Comparison of ENCODE assay signal across 10 mouse cellular contexts in the genomic region with DNA sequence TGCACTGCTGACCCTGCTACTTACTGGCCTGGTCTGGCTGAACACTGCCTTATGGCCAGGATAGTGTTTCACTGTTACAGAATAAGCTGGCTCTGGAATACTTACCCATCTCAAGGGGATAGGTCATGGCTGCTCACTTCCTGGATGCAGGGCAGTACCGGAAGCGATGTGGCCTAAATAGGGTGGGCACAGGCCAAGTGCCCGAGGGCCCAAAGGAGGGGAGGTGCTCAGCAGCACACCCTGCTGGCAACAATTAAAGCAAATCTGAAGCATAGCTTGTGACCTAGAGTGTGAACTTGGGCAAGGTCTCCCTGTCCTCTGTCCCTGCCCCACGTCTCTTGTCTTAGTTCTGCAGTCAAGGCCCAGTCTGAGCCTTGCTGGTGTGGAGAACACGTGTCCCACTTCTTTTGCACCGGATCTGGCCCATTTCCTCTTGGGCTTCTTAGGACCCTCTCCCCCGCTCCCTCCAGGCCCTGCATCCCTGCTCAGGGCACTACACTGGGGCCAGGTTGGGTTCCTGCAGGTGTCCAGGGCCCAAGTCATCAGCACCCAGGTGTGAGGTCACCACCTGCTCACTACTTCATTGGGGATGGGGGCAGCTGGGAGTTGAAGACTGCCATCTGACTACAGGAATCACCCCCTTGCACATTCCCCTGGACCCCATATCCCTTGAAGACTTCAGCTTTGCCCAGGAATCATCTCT. TPM values are rescaled to one million over a fixed set of nuclear protein-coding genes. Genes with fewer than 3 reads are reported as not detected.
A peak's percentile ranks its signal among the peaks of the same experiment; 100 is the strongest.
DNase-seq lines count a peak whose midpoint lies in the region; ATAC-seq and TF ChIP-seq lines count a peak whose summit lies in the region.
"Had no signal": no experiment of that assay in that cellular context is flagged by ENCODE, and none has a peak within 500 bp of the region (broad histone marks: within the 10 kb centered on the region; RNA-seq: fewer than 3 reads in every experiment).

No protein-coding gene starts in this region.

- 45% methylated on average over 7 of the region's 7 CpGs for WGBS in heart, postnatal 0 days
- 45% methylated on average over 7 of the region's 7 CpGs for WGBS in embryonic facial prominence, embryonic 11.5 days

- no peak for ATAC-seq in heart, postnatal 0 days (ENCODE audit: insufficient read depth, low read depth)
- ATAC-seq in embryonic facial prominence, embryonic 11.5 days (replicated peaks; ENCODE audit: insufficient number of reproducible peaks, low FRiP score, low TSS enrichment, low read depth): no peak

- no peaks in the 10 kb centered on the region for H3K27me3 ChIP-seq in heart, postnatal 0 days (ENCODE audit: control insufficient read depth, insufficient read depth, low read length)
- H3K27me3 ChIP-seq in embryonic facial prominence, embryonic 11.5 days (ENCODE audit: control insufficient read depth, insufficient read depth, low read length): no peaks in the 10 kb centered on the region
- no peaks in the 10 kb centered on the region for H3K27me3 ChIP-seq in splenic B cell, adult 2 months (ENCODE audit: control insufficient read depth, insufficient read depth, low read length, poor library complexity, severe bottlenecking)
- H3K27me3 ChIP-seq: limb, embryonic 15.5 days; stomach, embryonic 15.5 days had no signal

- no peaks in the 10 kb centered on the region for H3K9me3 ChIP-seq in heart, postnatal 0 days (replicated peaks; ENCODE audit: control insufficient read depth, low read length)
- H3K9me3 ChIP-seq in embryonic facial prominence, embryonic 11.5 days (replicated peaks; ENCODE audit: control insufficient read depth, low read length): no peaks in the 10 kb centered on the region
- H3K9me3 ChIP-seq: limb, embryonic 15.5 days; stomach, embryonic 15.5 days had no signal

- TF ChIP-seq EP300 in heart, postnatal 0 days (IDR thresholded peaks at IDR 0.05; ENCODE audit: low read depth): no peak

- no peak overlapping the region for H3K4me2 ChIP-seq in heart, postnatal 0 days (ENCODE audit: low read depth, low read length)
- no peak overlapping the region for H3K4me2 ChIP-seq in embryonic facial prominence, embryonic 11.5 days (ENCODE audit: low read depth, low read length)
- H3K4me2 ChIP-seq: limb, embryonic 15.5 days; stomach, embryonic 15.5 days had no signal

- no peak overlapping the region for H3K9ac ChIP-seq in heart, postnatal 0 days (replicated peaks; ENCODE audit: low read depth, low read length)
- H3K9ac ChIP-seq in embryonic facial prominence, embryonic 11.5 days (replicated peaks; ENCODE audit: low read length): peak overlapping the region; percentile 30; the same call in 1 of the 2 replicates
- H3K9ac ChIP-seq: limb, embryonic 15.5 days; stomach, embryonic 15.5 days had no signal

- peak; percentile 56 for TF ChIP-seq CTCF in heart, postnatal 0 days (IDR thresholded peaks at IDR 0.05; ENCODE audit: low read depth)

- DNase-seq in heart, postnatal 0 days (ENCODE audit: low spot score): peak; percentile 55
- DNase-seq in heart, adult 8-10 months (ENCODE audit: low spot score): no peak
- DNase-seq in spleen, postnatal 10 days (ENCODE audit: low spot score in 2 of 2): peak; percentile 52 to 69
- DNase-seq in spleen, postnatal 4 days (ENCODE audit: low spot score in 2 of 2): no peak
- peak; percentile 54 for DNase-seq in embryonic facial prominence, embryonic 11.5 days (ENCODE audit: low spot score)
- peak; percentile 60 for DNase-seq in splenic B cell, adult 2 months (ENCODE audit: low read depth, low spot score)
- no peak for DNase-seq in layer of hippocampus, postnatal 14 days (ENCODE audit: low spot score in 2 of 2)
- DNase-seq in right cerebral cortex, postnatal 10 days (ENCODE audit: low spot score in 2 of 2): no peak

- H3K27ac ChIP-seq in heart, postnatal 0 days (ENCODE audit: low read depth): no peak overlapping the region
- H3K27ac ChIP-seq in embryonic facial prominence, embryonic 11.5 days (replicated peaks; ENCODE audit: low read depth, low read length): no peak overlapping the region
- H3K27ac ChIP-seq: limb, embryonic 15.5 days; stomach, embryonic 15.5 days had no signal

- H3K4me3 ChIP-seq in heart, postnatal 0 days (ENCODE audit: low read depth, low read length): no peak overlapping the region
- no peak overlapping the region for H3K4me3 ChIP-seq in embryonic facial prominence, embryonic 11.5 days (ENCODE audit: low read depth, low read length)
- H3K4me3 ChIP-seq: limb, embryonic 15.5 days; stomach, embryonic 15.5 days had no signal

- H3K4me1 ChIP-seq in heart, postnatal 0 days (ENCODE audit: control insufficient read depth, insufficient read depth): peaks cover 4% of the 10 kb centered on the region; the same call in 1 of the 2 replicates
- H3K4me1 ChIP-seq in embryonic facial prominence, embryonic 11.5 days (ENCODE audit: control insufficient read depth, insufficient read depth, low read length): no peaks in the 10 kb centered on the region; the same call in none of the 2 replicates

- H3K36me3 ChIP-seq in heart, postnatal 0 days (replicated peaks; ENCODE audit: control insufficient read depth, insufficient read depth, low read length): peaks cover 7% of the 10 kb centered on the region
- no peaks in the 10 kb centered on the region; the same call in 1 of the 2 replicates for H3K36me3 ChIP-seq in embryonic facial prominence, embryonic 11.5 days (replicated peaks; ENCODE audit: control insufficient read depth, insufficient read depth, low read depth, low read length)
- H3K36me3 ChIP-seq in splenic B cell, adult 2 months (ENCODE audit: control insufficient read depth, insufficient read depth, low read length, poor library complexity, severe bottlenecking): peaks cover 9% of the 10 kb centered on the region

RNA-seq across cellular contexts. Expression of gene Nubp2, which starts 4.3 kb away (rescaled TPM):
- 36.6 and 44.9 TPM in 2 replicates for total RNA-seq in heart, postnatal 0 days (2014; rRNA removed; ENCODE audit: low replicate concordance)
- 29.8 and 31.3 TPM in 2 replicates for polyA plus RNA-seq in heart, postnatal 0 days (2015; fragmentation: Nextera tagmentation; extraction: Ambion mirVana)
- 10 to 100 TPM; 17.2 to 20.1 (median 19.2) TPM for total RNA-seq in heart, adult 8-10 months (2022)
- 61.0 and 63.9 TPM in 2 replicates for polyA plus RNA-seq in embryonic facial prominence, embryonic 11.5 days (2014; fragmentation: Nextera tagmentation; extraction: Ambion mirVana)
- total RNA-seq in layer of hippocampus, postnatal 14 days (2021): 10 to 100 TPM; 37.7 to 43.4 TPM

RNA-seq across cellular contexts. Expression of gene Spsb3, which starts 4.6 kb away (rescaled TPM):
- total RNA-seq in heart, postnatal 0 days (2014; rRNA removed; ENCODE audit: low replicate concordance): 53.2 and 74.6 TPM in 2 replicates
- 35.8 and 40.2 TPM in 2 replicates for polyA plus RNA-seq in heart, postnatal 0 days (2015; fragmentation: Nextera tagmentation; extraction: Ambion mirVana)
- 10 to 100 TPM; 25.8 to 29.3 (median 27.7) TPM for total RNA-seq in heart, adult 8-10 months (2022)
- polyA plus RNA-seq in embryonic facial prominence, embryonic 11.5 days (2014; fragmentation: Nextera tagmentation; extraction: Ambion mirVana): 34.8 and 39.8 TPM in 2 replicates
- total RNA-seq in layer of hippocampus, postnatal 14 days (2021): 10 to 100 TPM; 40.9 to 41.2 TPM

RNA-seq across cellular contexts. Expression of gene Eme2, which starts 13.0 kb away (rescaled TPM):
- total RNA-seq in heart, postnatal 0 days (2014; rRNA removed; ENCODE audit: low replicate concordance): 23.6 and 28.2 TPM in 2 replicates
- polyA plus RNA-seq in heart, postnatal 0 days (2015; fragmentation: Nextera tagmentation; extraction: Ambion mirVana): 14.8 and 15.5 TPM in 2 replicates
- 10 to 100 TPM; 19.4 to 23.5 (median 21.1) TPM for total RNA-seq in heart, adult 8-10 months (2022)
- 15.9 and 18.2 TPM in 2 replicates for polyA plus RNA-seq in embryonic facial prominence, embryonic 11.5 days (2014; fragmentation: Nextera tagmentation; extraction: Ambion mirVana)
- 10 to 100 TPM; 66.9 to 83.2 TPM for total RNA-seq in layer of hippocampus, postnatal 14 days (2021)

RNA-seq across cellular contexts. Expression of gene Mrps34, which starts 13.0 kb away (rescaled TPM):
- 64.0 and 76.7 TPM in 2 replicates for total RNA-seq in heart, postnatal 0 days (2014; rRNA removed; ENCODE audit: low replicate concordance)
- 135 and 147 TPM in 2 replicates for polyA plus RNA-seq in heart, postnatal 0 days (2015; fragmentation: Nextera tagmentation; extraction: Ambion mirVana)
- 100 to 1,000 TPM in 2 of 4 experiments, 10 to 100 TPM in 2; 88.8 to 125 (median 109) TPM for total RNA-seq in heart, adult 8-10 months (2022)
- polyA plus RNA-seq in embryonic facial prominence, embryonic 11.5 days (2014; fragmentation: Nextera tagmentation; extraction: Ambion mirVana): 68.6 and 84.7 TPM in 2 replicates
- 10 to 100 TPM; 73.0 to 76.3 TPM for total RNA-seq in layer of hippocampus, postnatal 14 days (2021)

RNA-seq across cellular contexts. Expression of gene Nme3, which starts 14.4 kb away (rescaled TPM):
- total RNA-seq in heart, postnatal 0 days (2014; rRNA removed; ENCODE audit: low replicate concordance): 58.4 and 60.4 TPM in 2 replicates
- 40.8 and 41.1 TPM in 2 replicates for polyA plus RNA-seq in heart, postnatal 0 days (2015; fragmentation: Nextera tagmentation; extraction: Ambion mirVana)
- 10 to 100 TPM; 29.0 to 31.4 (median 29.5) TPM for total RNA-seq in heart, adult 8-10 months (2022)
- polyA plus RNA-seq in embryonic facial prominence, embryonic 11.5 days (2014; fragmentation: Nextera tagmentation; extraction: Ambion mirVana): 49.4 and 52.8 TPM in 2 replicates
- 10 to 100 TPM; 48.6 to 53.8 TPM for total RNA-seq in layer of hippocampus, postnatal 14 days (2021)

Comparison
In these comparisons a context has a peak if more than half of its experiments do, and no peak if none do; other contexts are left out.
1. DNase-seq: peak in heart, postnatal 0 days (single experiment), spleen, postnatal 10 days (2 of 2), embryonic facial prominence, embryonic 11.5 days (single experiment) and splenic B cell, adult 2 months (single experiment); none in heart, adult 8-10 months (single experiment), spleen, postnatal 4 days (0 of 2), layer of hippocampus, postnatal 14 days (0 of 2) and right cerebral cortex, postnatal 10 days (0 of 2).